Mouse (Mus musculus) c-Kit-positive CD71-positive TER-119-positive erythroid progenitor cells, embryonic 14.5 days (primary cell): Measurements from ENCODE around the gene Rab5c.

ENCODE experiments used
- DNase-seq: peaks from one replicate; pipeline ENCODE4 v3.0.0-alpha.2; 2013; ENCODE audit warnings: low spot score

Gene Rab5c

GRCm38 (mm10) chr11:100752294-100752693, 14.3 kb upstream of the Rab5c start:
- DNase-seq = no peak

- no peak for DNase-seq
Measured at GRCm38 (mm10) chr11:100750127-100750526, 12.1 kb upstream of the Rab5c start.

GRCm38 (mm10) chr11:100749469-100749868, 11.5 kb upstream of the Rab5c start:
- no peak for DNase-seq

- no peak for DNase-seq
Measured at GRCm38 (mm10) chr11:100748620-100749019, 10.6 kb upstream of the Rab5c start.

- DNase-seq = no peak
Measured at GRCm38 (mm10) chr11:100747114-100747513, 9.1 kb upstream of the Rab5c start.

GRCm38 (mm10) chr11:100746546-100746945, 8.5 kb upstream of the Rab5c start:
- DNase-seq = no peak

- DNase-seq = peak; percentile 58
Measured at GRCm38 (mm10) chr11:100745085-100745484, 7.1 kb upstream of the Rab5c start.

GRCm38 (mm10) chr11:100741348-100741747, 3.3 kb upstream of the Rab5c start:
- DNase-seq = no peak

- no peak for DNase-seq
Measured at GRCm38 (mm10) chr11:100738749-100739148, 734 bp upstream of the Rab5c start.

GRCm38 (mm10) chr11:100737105-100737733, 796 bp downstream of the Rab5c start:
- DNase-seq = peak; percentile 81

GRCm38 (mm10) chr11:100736746-100737080, 1.3 kb downstream of the Rab5c start:
- DNase-seq = no peak

GRCm38 (mm10) chr11:100735954-100736745, 1.9 kb downstream of the Rab5c start:
- DNase-seq = no peak

- DNase-seq = no peak
Measured at GRCm38 (mm10) chr11:100735134-100735865, 2.7 kb downstream of the Rab5c start.

GRCm38 (mm10) chr11:100730477-100731205, 7.4 kb downstream of the Rab5c start:
- no peak for DNase-seq

- no peak for DNase-seq
Measured at GRCm38 (mm10) chr11:100729976-100730375, 8.0 kb downstream of the Rab5c start.

GRCm38 (mm10) chr11:100728601-100729000, 9.4 kb downstream of the Rab5c start:
- no peak for DNase-seq

- DNase-seq = no peak
Measured at GRCm38 (mm10) chr11:100727201-100727600, 10.8 kb downstream of the Rab5c start.

- DNase-seq = no peak
Measured at GRCm38 (mm10) chr11:100724919-100725512, 13.0 kb downstream of the Rab5c start.

GRCm38 (mm10) chr11:100722493-100723028, 15.5 kb downstream of the Rab5c start:
- DNase-seq = no peak

- DNase-seq = no peak
Measured at GRCm38 (mm10) chr11:100721776-100722492, 16.1 kb downstream of the Rab5c start.

GRCm38 (mm10) chr11:100721254-100721653, 16.8 kb downstream of the Rab5c start:
- DNase-seq = no peak
